27 mouse cellular contexts compared by ENCODE assay signal in genomic region chr12:54987156-54987555, GRCm38 (mm10). TPM values are rescaled to one million over a fixed set of nuclear protein-coding genes. Genes with fewer than 3 reads are reported as not detected.
DNase-seq lines count a peak whose midpoint lies in the region; ATAC-seq and TF ChIP-seq lines count a peak whose summit lies in the region.
"Had no signal": no experiment of that assay in that cellular context is flagged by ENCODE, and none has a peak within 500 bp of the region (broad histone marks: within the 10 kb centered on the region; RNA-seq: fewer than 3 reads in every experiment).

No protein-coding gene starts in this region.

- H3K36me3 ChIP-seq in G1E (replicated peaks) = peaks cover 27% of the 10 kb centered on the region
- peaks cover 11% of the 10 kb centered on the region for H3K36me3 ChIP-seq in liver, postnatal 0 days (replicated peaks; ENCODE audit: insufficient read depth, low read length)
- H3K36me3 ChIP-seq: forebrain, embryonic 15.5 days; heart, embryonic 15.5 days; hindbrain, embryonic 12.5 days had no signal

- H3K4me1 ChIP-seq in G1E (ENCODE audit: insufficient read depth, low read depth, low read length) = peaks cover 37% of the 10 kb centered on the region
- peaks cover 8% of the 10 kb centered on the region for H3K4me1 ChIP-seq in liver, postnatal 0 days (ENCODE audit: insufficient read depth)

- H3K27me3 ChIP-seq in G1E (ENCODE audit: insufficient read depth, low read length) = no peaks in the 10 kb centered on the region
- no peaks in the 10 kb centered on the region for H3K27me3 ChIP-seq in liver, postnatal 0 days (ENCODE audit: insufficient read depth, low read length)
- H3K27me3 ChIP-seq: forebrain, embryonic 15.5 days; heart, embryonic 15.5 days; hindbrain, embryonic 12.5 days had no signal

- H3K27ac ChIP-seq in liver, postnatal 0 days (ENCODE audit: low read depth) = no peak overlapping the region

- WGBS in liver, postnatal 0 days (ENCODE audit: insufficient replicate concordance) = 74% methylated on average over 2 of the region's 2 CpGs

- no peaks in the 10 kb centered on the region for H3K9me3 ChIP-seq in G1E (replicated peaks)
- H3K9me3 ChIP-seq in liver, postnatal 0 days (ENCODE audit: low read length) = no peaks in the 10 kb centered on the region
- H3K9me3 ChIP-seq: embryonic facial prominence, embryonic 10.5 days; forebrain, embryonic 15.5 days; heart, embryonic 15.5 days; hindbrain, embryonic 12.5 days had no signal

- H3K9ac ChIP-seq in liver, postnatal 0 days (replicated peaks) = no peak overlapping the region

- H3K4me3 ChIP-seq in G1E (ENCODE audit: low read depth, low read length) = peak overlapping the region; percentile 82; the same call in 1 of the 2 replicates
- H3K4me3 ChIP-seq in liver, postnatal 0 days (ENCODE audit: low read depth, low read length) = no peak overlapping the region

- peak overlapping the region; percentile 15; the same call in 1 of the 2 replicates for H3K4me2 ChIP-seq in liver, postnatal 0 days (ENCODE audit: low read depth, low read length)

- intact Hi-C loops in heart, postnatal 14 days (cut with DNase I) = loop anchor here (10.0 kb wide), 1 partner anchor 152 kb away; no protein-coding TSS in a partner anchor
- intact Hi-C loops in left cerebral cortex, postnatal 14 days (cut with DNase I) = no loop called here

- peak; percentile 64 for DNase-seq in heart, adult 11 months
- no peak for DNase-seq in heart, postnatal 14 days
- DNase-seq in 416B (ENCODE audit: low read depth) (peak; percentile 47), G1E (ENCODE audit: low spot score) (no peak)
- DNase-seq in liver, postnatal 0 days = no peak
- DNase-seq in left cerebral cortex, postnatal 14 days (ENCODE audit: low spot score in 2 of 2) = no peak
- no peak for DNase-seq in ovary, adult 18-20 months (ENCODE audit: low spot score)
- DNase-seq: adrenal gland, adult 8-10 months; adrenal gland, postnatal 36 days; cerebellum, adult 11-12 months; cerebellum, adult 9-10 months; cerebellum, postnatal 36 days; gastrocnemius, postnatal 36 days; heart, adult 2 months; heart, postnatal 36 days had no signal

- no peak for ATAC-seq in G1E (ENCODE audit: extremely low read depth, insufficient number of reproducible peaks, low FRiP score, poor library complexity, severe bottlenecking)
- no peak for ATAC-seq in liver, postnatal 0 days
- no peak for ATAC-seq in cerebellum, adult (ENCODE audit: insufficient number of reproducible peaks, low FRiP score, low TSS enrichment)
- ATAC-seq: forebrain, embryonic 15.5 days; hindbrain, embryonic 16.5 days; intestine, postnatal 0 days had no signal

- no peak for TF ChIP-seq EP300 in liver, postnatal 0 days (IDR thresholded peaks at IDR 0.05; ENCODE audit: low read depth)

- TF ChIP-seq CTCF in G1E (IDR thresholded peaks at IDR 0.05; ENCODE audit: low read depth, low read length) = no peak
- TF ChIP-seq CTCF in liver, postnatal 0 days (IDR thresholded peaks at IDR 0.05; ENCODE audit: low read depth) = no peak

RNA-seq across cellular contexts. Expression of gene Gm20403, which starts 0.8 kb away (rescaled TPM):
- total RNA-seq in heart, postnatal 14 days (2021) = not detected
- not detected in 2 replicates for total RNA-seq in G1E (2014; fragmentation: Nextera tagmentation)
- not detected in 2 replicates for total RNA-seq in G1E (2017)
- 0.46 and 0.79 TPM in 2 replicates for polyA plus RNA-seq in G1E (2012)
- 0.36 and 0.54 TPM in 2 replicates for polyA plus RNA-seq in liver, postnatal 0 days (2015; fragmentation: Nextera tagmentation; extraction: Ambion mirVana)
- not detected for total RNA-seq in left cerebral cortex, postnatal 14 days (2021)
- total RNA-seq: adrenal gland, adult 8-10 months; adrenal gland, postnatal 36 days; gastrocnemius, adult 8-10 months; gastrocnemius, postnatal 36 days; heart, adult 2 months; heart, postnatal 36 days had no signal
- polyA plus RNA-seq: embryonic facial prominence, embryonic 10.5 days; embryonic facial prominence, embryonic 14.5 days; forebrain, embryonic 11.5 days; forebrain, embryonic 15.5 days; heart, adult 2 months; heart, embryonic 11.5 days; heart, embryonic 15.5 days; hindbrain, embryonic 12.5 days; hindbrain, embryonic 16.5 days; inflammation-experienced regulatory T-cells, adult 6 months; intestine, postnatal 0 days had no signal

RNA-seq across cellular contexts. Expression of gene Baz1a, which starts 27.0 kb away (rescaled TPM):
- total RNA-seq in heart, postnatal 14 days (2021) = 10 to 100 TPM in 1 of 2 experiments, 1 to 10 TPM in 1; 9.9 to 10.4 TPM
- total RNA-seq in G1E (2014; fragmentation: Nextera tagmentation) (343 and 370 TPM in 2 replicates), G1E (2017) (138 and 174 TPM in 2 replicates)
- polyA plus RNA-seq in G1E (2012) = 34.1 and 35.2 TPM in 2 replicates
- 16.9 and 18.5 TPM in 2 replicates for polyA plus RNA-seq in liver, postnatal 0 days (2015; fragmentation: Nextera tagmentation; extraction: Ambion mirVana)
- total RNA-seq in left cerebral cortex, postnatal 14 days (2021) = 1 to 10 TPM; 2.2 to 2.7 TPM

Comparison
In these comparisons a context has a peak if more than half of its experiments do, and no peak if none do; other contexts are left out.
1. DNase-seq: peak in heart, adult 11 months (single experiment) and 416B (single experiment); none in heart, postnatal 14 days (0 of 2), G1E (single experiment), liver, postnatal 0 days (single experiment), left cerebral cortex, postnatal 14 days (0 of 2) and ovary, adult 18-20 months (single experiment).
2. RNA of gene Baz1a, which starts 27.0 kb away (total RNA-seq): 138 to 370 TPM in G1E; 9.9 to 10.4 TPM in heart, postnatal 14 days and 2.2 to 2.7 TPM in left cerebral cortex, postnatal 14 days; every median in the first group is over 10 times any median in the second.